Mouse (Mus musculus) forebrain, embryonic 11.5 days (tissue): ENCODE measurements at regions not wholly inside any gene's neighbourhood (a gene's known extent, or its start where the extent isn't known, plus 50 kb on each side); places are given as distances from the start of the nearest gene placed in this dataset.
"Not testable (repeated sequence)": the region's sequence is repeated elsewhere in the genome, so short reads cannot be mapped to it uniquely, and the experiment has no call there.

Experiments
- ATAC-seq: fragments of 200-750 bp; cut with Nextera tagmentation; replicated peaks from 2 replicates; pipeline ENCODE4 v1.8.0; 2017; ENCODE audit warnings: moderate TSS enrichment; ENCODE audit not compliant: low FRiP score
- DNase-seq: peaks from one replicate; pipeline ENCODE4 v3.0.0-alpha.2; 2017; ENCODE audit warnings: low spot score
- H3K27ac ChIP-seq: fragments of 300-500 bp; sonication (generic); 2 replicates; pipeline ENCODE4 v1.5.1; 2014; ENCODE audit warnings: low read depth, low read length
- H3K27me3 ChIP-seq: fragments of 300-500 bp; sonication (generic); 2 replicates; pipeline ENCODE4 v1.6.1; 2014; ENCODE audit warnings: mild to moderate bottlenecking, low read length, mixed read lengths; ENCODE audit not compliant: control insufficient read depth, insufficient read depth
- H3K36me3 ChIP-seq: fragments of 300-500 bp; sonication (generic); 2 replicates; pipeline ENCODE4 v1.6.1; 2014; ENCODE audit warnings: mild to moderate bottlenecking, low read length, moderate library complexity, mixed read lengths; ENCODE audit not compliant: control insufficient read depth, insufficient read depth
- H3K4me1 ChIP-seq: fragments of 300-500 bp; sonication (generic); replicated peaks from 2 replicates; pipeline ENCODE4 v1.6.1; 2014; ENCODE audit warnings: low read length, mixed read lengths; ENCODE audit not compliant: control insufficient read depth, insufficient read depth
- H3K4me2 ChIP-seq: fragments of 300-500 bp; sonication (generic); 2 replicates; pipeline ENCODE4 v1.6.1; 2014; ENCODE audit warnings: low read depth, mild to moderate bottlenecking, low read length, moderate library complexity, mixed read lengths; ENCODE audit not compliant: severe bottlenecking
- H3K4me3 ChIP-seq: fragments of 300-500 bp; sonication (generic); 2 replicates; pipeline ENCODE4 v1.5.1; 2014; ENCODE audit warnings: low read depth, low read length
- H3K9ac ChIP-seq: fragments of 300-500 bp; sonication (generic); 2 replicates; pipeline ENCODE4 v1.6.1; 2014; ENCODE audit warnings: low read length
- H3K9me3 ChIP-seq: fragments of 300-500 bp; sonication (generic); 2 replicates; pipeline ENCODE4 v1.6.1; 2016; ENCODE audit warnings: low read length, mixed read lengths; ENCODE audit not compliant: control insufficient read depth
- WGBS: fragments of 180-500 bp; shearing (Covaris S2); extraction: QIAGEN DNeasy Blood & Tissue Kit; methylation state at CpG from one replicate; pipeline ENCODE4 v1.1.7; 2014; 5-methylcytosine and 5-hydroxymethylcytosine counted together

DNA sequence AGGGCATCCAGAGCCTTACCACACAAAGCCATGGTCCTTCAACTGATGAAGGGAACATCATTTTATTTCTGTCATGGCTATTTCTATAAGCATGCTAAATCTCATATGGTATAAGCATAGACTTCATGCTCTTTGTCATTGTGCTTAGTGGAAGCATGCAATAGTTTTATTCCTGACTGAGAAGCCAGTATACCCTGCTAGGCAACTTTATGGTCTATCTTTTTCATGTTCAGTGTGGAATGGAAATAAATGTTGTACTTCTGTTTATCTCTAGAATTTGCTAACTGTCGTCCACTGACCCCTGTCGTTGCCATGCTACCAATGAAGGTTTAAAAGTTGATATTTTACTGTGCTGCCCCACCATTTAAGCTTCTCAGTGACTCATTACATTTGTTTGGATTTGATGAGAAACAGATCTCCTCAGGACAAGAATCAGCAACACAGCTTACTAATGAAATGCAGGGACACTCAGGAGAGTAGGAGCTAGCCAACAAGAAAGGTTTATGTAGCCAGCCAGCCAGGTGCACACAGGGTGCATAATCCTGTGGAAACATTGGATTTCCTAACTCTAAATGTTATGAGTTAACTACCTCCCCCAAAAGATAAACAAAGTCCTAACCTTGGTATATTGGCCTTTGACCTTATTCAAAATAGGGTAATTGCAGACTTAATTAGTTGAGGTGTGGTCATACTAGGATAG lies 364.3 kb upstream of the Ngly1 start:
- Histone ChIP-seq H3K9me3 (no peaks in the 10 kb centered on the region), H3K4me3 (no peak overlapping the region), H3K4me1 (no peaks in the 10 kb centered on the region), H3K9ac (no peak overlapping the region), H3K27me3 (no peaks in the 10 kb centered on the region), H3K36me3 (no peaks in the 10 kb centered on the region), H3K27ac (no peak overlapping the region), H3K4me2 (no peak overlapping the region)
- no peak for DNase-seq
- 81% methylated on average over 2 of the region's 2 CpGs for WGBS
- ATAC-seq, result no peak

DNA sequence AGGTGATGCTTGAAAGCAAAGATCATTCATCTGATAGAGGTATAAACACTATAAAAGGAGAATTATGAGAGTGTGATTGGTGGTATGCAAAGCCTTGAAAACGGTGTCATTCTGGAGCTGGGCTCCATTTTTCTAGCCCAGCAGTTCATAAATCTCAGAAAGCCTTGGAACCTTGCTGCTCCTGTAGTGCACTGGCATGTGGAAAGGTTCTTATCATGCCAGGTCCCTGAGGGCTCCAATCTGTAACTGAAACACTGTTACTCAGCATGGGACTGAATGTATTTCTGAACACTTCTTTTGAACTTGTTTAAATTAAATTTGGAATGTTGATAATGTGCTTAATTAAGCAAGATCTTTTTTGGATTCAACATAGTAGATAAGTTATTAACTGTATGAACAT lies 352.0 kb upstream of the Ngly1 start:
- Histone ChIP-seq H3K27ac (no peak overlapping the region), H3K36me3 (no peaks in the 10 kb centered on the region), H3K4me1 (no peaks in the 10 kb centered on the region), H3K27me3 (no peaks in the 10 kb centered on the region), H3K4me2 (no peak overlapping the region), H3K9me3 (no peaks in the 10 kb centered on the region), H3K9ac (no peak overlapping the region), H3K4me3 (no peak overlapping the region)
- WGBS, result 83% methylated on average over 1 of the region's 1 CpGs
- no peak for DNase-seq
- no peak for ATAC-seq

- not testable (repeated sequence) for H3K4me2 ChIP-seq
Observed at GRCm38 (mm10) chr14:15906429-15906828, 342.7 kb upstream of the Ngly1 start.

DNA sequence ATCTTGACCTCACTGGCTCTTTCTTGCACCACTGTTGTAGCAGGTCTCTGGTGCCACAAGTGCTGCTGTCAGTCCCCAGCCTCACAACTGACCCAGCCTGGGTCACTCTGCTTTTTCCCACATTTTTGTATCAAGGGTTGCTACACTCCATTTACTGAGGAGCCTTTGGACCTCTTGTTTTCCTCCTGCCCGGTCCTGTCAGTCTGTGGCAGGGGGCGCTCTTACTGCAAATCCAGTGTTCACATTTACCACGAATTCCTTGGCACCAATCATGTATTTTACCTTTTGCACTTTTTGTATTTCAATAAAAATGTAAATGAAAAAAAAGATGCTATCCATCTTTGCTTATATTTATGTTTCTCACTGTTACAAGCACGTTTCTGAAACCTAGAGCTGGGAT lies 335.9 kb upstream of the Ngly1 start:
- WGBS, result 56% methylated on average over 4 of the region's 4 CpGs

More at GRCm38 (mm10) chr14:15906429-15906828, 342.7 kb upstream of the Ngly1 start:
- DNase-seq, ATAC-seq, H3K27ac ChIP-seq, H3K9me3 ChIP-seq, H3K4me3 ChIP-seq, H3K27me3 ChIP-seq, H3K4me1 ChIP-seq, H3K36me3 ChIP-seq, H3K9ac ChIP-seq: not testable (repeated sequence)
- WGBS, result 93% methylated on average over 11 of the region's 11 CpGs

DNA sequence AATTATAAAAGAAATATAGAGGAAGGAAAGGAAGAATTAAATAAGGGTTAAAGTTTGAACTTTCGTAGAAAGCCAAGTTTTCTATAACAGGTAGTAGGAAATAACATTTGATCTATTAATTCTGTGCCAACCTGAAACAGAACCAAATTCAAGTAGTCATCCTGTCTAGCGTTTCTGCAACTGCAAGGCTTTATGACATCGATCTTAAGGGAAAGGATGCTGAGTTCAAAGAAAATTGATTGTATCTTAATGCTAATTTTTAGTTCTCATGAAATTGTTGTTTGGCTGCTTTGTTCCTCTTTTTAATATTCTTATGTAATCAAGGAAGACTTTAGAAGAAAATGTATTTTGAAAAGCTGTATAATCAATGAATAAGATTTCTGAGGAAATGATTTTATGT lies 334.9 kb upstream of the Ngly1 start:
- ATAC-seq, result no peak
- 90% methylated on average over 3 of the region's 3 CpGs for WGBS

More for the DNA sequence above, 335.9 kb upstream of the Ngly1 start:
- DNase-seq, H3K4me3 ChIP-seq, H3K27ac ChIP-seq, H3K27me3 ChIP-seq, H3K4me1 ChIP-seq, H3K4me2 ChIP-seq, ATAC-seq, H3K36me3 ChIP-seq, H3K9ac ChIP-seq, H3K9me3 ChIP-seq: not testable (repeated sequence)

GRCm38 (mm10) chr14:15924676-15925075 lies 324.4 kb upstream of the Ngly1 start:
- not testable (repeated sequence) for H3K27ac ChIP-seq, ATAC-seq, H3K4me1 ChIP-seq, H3K9me3 ChIP-seq, H3K36me3 ChIP-seq, H3K9ac ChIP-seq, H3K27me3 ChIP-seq, H3K4me3 ChIP-seq, DNase-seq, H3K4me2 ChIP-seq
- WGBS, result 88% methylated on average over 3 of the region's 3 CpGs

More for the DNA sequence above, 334.9 kb upstream of the Ngly1 start:
- no peaks in the 10 kb centered on the region for H3K9me3 ChIP-seq
- H3K27ac ChIP-seq, result no peak overlapping the region
- H3K9ac ChIP-seq, result no peak overlapping the region
- H3K36me3 ChIP-seq, result no peaks in the 10 kb centered on the region
- no peaks in the 10 kb centered on the region for H3K4me1 ChIP-seq
- no peaks in the 10 kb centered on the region for H3K27me3 ChIP-seq
- H3K4me2 ChIP-seq, result no peak overlapping the region
- DNase-seq, result no peak
- no peak overlapping the region for H3K4me3 ChIP-seq

DNA sequence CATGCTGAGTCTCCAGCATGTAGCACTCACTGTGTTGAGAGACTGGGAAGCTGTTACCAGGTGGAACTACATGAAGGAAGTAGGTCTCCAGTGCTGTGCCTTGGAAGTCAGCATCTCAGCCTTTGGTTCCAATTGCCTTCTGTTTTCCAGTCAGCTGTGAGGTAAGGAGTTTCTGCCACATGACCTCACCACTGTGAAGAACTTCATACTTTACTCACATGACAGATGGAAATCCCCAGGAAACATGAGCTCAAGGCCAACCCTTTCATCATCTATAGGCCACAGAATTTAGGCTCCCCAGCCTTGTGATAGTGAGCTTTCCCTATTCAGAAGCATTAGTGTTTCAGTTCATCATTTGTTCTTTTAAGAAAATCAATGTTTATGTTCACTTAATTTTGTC lies 314.4 kb upstream of the Ngly1 start:
- DNase-seq, result no peak

GRCm38 (mm10) chr14:15970321-15970720 lies 278.8 kb upstream of the Ngly1 start:
- H3K9me3 ChIP-seq, result no peaks in the 10 kb centered on the region
- peak; percentile 48; the same call in 1 of the 2 replicates for ATAC-seq

More for the DNA sequence above, 314.4 kb upstream of the Ngly1 start:
- no peaks in the 10 kb centered on the region for H3K27me3 ChIP-seq
- no peaks in the 10 kb centered on the region for H3K4me1 ChIP-seq
- no peak overlapping the region for H3K4me2 ChIP-seq
- no peaks in the 10 kb centered on the region for H3K9me3 ChIP-seq
- H3K36me3 ChIP-seq, result no peaks in the 10 kb centered on the region
- H3K27ac ChIP-seq, result no peak overlapping the region
- no peak overlapping the region for H3K4me3 ChIP-seq
- ATAC-seq, result no peak
- no peak overlapping the region for H3K9ac ChIP-seq

DNA sequence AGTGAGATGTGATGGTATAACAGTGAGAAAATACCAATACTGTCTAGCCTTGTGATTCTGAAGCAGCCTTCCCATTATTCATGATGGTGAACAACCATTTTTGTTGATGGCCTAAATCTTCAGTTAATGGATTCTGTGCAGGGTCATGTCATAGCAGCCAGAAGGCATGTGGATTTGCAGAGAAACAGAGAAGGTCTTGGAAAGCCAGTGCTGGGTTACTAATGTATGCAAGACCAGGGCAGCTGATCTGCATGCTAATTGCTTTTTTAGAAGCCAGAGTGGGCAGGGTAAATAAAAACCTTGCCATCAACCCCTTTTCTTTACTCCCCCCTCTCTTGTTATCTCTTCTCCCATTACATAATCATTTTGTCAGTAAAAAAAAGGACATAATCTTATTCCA lies 278.3 kb upstream of the Ngly1 start:
- no peak overlapping the region for H3K4me3 ChIP-seq
- no peak overlapping the region for H3K9ac ChIP-seq
- ATAC-seq (peak; percentile 64; the same call in 1 of the 2 replicates), DNase-seq (no peak)
- no peak overlapping the region for H3K27ac ChIP-seq
- H3K4me2 ChIP-seq, result no peak overlapping the region
- 0 out of 2 replicates have a peak, but pooled peaks cover 2% of the 10 kb centered on the region for H3K4me1 ChIP-seq
- no peaks in the 10 kb centered on the region for H3K9me3 ChIP-seq
- no peaks in the 10 kb centered on the region for H3K27me3 ChIP-seq
- no peaks in the 10 kb centered on the region for H3K36me3 ChIP-seq

More at GRCm38 (mm10) chr14:15970321-15970720, 278.8 kb upstream of the Ngly1 start:
- H3K27me3 ChIP-seq, result no peaks in the 10 kb centered on the region
- no peak overlapping the region for H3K27ac ChIP-seq
- DNase-seq, result no peak
- H3K36me3 ChIP-seq, result no peaks in the 10 kb centered on the region
- no peak overlapping the region for H3K9ac ChIP-seq
- no peak overlapping the region for H3K4me2 ChIP-seq
- H3K4me1 ChIP-seq, result 0 out of 2 replicates have a peak, but pooled peaks cover 2% of the 10 kb centered on the region
- no peak overlapping the region for H3K4me3 ChIP-seq
